Mouse (Mus musculus) spleen, postnatal 4 days (tissue): Measurements from ENCODE around the gene Sh3gl2.

Source experiments
- DNase-seq, 2 experiments: peaks; one replicate each; pipeline ENCODE4 v3.0.0; 2022; ENCODE audit warnings: low spot score in 2 of 2

Gene Sh3gl2

DNA sequence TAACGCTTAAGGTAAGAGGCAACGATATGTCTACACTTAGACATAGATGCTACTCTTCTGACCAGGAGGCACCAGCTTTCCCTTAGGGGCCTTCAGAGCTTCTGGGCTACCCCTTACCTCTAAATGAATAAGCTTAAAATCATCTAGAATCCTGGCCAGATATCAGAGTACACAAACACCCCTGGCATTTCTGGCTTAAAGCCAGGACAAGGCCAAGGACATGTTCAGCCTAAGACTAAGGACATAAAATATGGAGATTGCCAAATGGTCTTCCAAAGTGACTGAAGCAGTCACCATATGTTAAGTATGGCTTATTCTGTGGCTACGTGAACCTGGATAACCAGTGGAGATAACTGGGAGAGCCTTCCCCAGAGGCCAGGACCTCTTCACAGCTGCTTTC, 211.5 kb downstream of the Sh3gl2 start:
- no peak for DNase-seq

DNA sequence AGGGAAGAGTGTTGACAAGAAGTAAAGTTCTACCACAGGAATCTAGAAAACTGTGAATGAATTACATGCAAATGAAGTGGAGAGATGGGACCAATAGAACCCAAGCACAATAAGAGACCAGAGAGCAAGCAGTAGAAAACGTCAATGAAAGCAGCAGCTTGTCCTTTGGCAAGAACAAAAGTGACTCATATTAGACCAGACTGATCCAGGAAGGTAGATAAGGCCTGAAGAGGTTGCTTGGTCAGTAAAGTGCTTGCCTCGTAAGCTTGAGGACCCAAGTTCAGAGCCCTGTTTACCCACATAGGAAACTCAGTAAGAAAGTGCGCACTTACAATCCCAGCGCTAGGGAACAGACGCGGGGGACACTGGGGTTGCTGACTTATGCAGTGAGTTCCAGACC, 215.5 kb downstream of the Sh3gl2 start:
- no peak for DNase-seq

DNA sequence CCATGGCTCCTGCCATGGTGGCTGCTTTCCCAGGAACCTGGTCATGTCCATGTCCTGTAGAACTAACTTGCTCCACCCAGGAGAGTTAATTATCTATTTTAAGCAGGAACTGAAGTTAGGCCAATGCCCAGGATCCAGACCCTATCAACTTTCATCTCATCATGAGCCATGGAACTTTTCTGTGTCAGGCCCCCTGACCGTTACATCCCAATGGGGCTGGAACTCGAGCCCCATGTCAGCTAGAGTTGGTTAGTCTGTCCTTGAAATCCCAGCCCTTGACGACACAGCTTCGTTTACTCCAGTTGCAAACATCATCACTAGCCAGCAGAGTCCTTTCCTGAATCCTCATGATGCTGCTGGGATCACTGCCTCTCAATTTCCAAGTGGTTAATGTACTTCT, 221.3 kb downstream of the Sh3gl2 start:
- DNase-seq = no peak

DNA sequence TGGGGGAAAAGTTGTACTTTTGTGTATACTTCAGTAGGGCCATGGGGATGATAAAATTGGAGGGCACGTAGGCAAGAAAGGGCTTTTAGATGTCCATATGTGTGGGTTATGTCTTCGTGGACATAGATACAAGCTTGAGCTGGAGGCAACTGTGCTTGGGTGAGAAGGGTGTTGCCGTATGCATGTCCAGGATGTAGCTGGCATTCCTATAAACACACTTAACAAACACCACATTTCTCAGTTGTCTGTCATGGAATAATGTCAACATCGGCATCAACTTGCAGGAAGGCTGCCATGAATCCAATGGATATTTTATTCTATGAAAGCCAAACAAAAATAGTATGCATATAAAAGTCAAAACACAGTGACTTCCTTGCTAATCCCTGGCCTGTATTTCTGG, 227.9 kb downstream of the Sh3gl2 start:
- no peak for DNase-seq

DNA sequence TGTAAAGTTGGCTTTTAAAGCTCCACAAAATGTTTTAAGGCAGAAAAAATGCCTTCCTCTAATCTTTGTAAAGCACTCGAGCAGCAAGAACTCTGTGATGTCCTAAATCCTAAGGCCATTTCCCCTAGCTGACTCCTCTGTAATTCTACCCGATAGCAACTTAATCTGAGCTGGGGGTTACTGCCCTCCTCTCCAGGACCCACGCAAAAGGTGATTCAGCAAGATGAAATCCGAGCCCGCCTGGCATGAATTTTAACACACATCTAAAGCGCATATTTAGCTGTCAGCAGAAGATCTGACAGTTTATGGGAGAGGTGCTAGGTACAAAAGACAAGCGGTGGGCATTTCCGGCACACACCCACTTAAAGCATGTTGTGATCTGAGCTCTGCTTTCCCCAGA, 229.8 kb downstream of the Sh3gl2 start:
- DNase-seq = no peak

DNA sequence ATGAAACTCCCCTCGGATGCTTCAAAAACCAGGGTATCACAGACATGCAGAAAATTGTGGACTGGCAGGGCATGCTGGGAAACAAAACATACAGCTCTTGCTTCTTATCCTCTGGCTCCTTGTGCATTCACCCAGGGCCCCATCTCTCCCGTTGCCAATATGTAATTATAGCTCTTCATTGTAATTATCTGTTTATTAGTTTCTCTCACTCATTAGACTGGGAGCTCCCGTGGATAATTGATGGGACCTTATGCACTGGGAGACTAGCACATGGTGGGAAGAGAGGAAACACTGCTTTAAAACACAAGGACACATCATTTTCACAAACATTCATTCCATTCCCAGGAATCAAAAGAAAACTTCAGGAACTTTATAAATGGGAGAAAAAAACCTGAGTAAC, 233.9 kb downstream of the Sh3gl2 start:
- DNase-seq = no peak

DNA sequence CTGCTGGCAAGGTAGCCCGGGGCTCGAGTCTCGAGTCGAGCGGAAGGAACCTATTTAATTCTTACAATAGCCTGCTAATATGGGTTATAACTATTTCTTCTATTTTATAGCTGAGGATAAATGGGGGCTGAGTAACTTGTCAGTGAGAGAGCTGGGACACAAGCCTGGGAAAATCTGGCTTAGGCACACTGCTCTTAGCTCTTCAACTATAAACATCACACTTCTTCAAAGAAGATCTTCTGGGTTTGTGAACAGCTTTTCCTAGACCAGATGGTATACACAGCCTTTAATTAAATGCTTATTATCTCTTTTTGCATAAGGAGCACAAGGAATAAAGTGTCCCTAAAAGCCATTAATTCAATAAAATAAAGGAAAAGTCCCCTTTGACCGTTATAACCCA, 278.7 kb downstream of the Sh3gl2 start:
- DNase-seq = no peak

DNA sequence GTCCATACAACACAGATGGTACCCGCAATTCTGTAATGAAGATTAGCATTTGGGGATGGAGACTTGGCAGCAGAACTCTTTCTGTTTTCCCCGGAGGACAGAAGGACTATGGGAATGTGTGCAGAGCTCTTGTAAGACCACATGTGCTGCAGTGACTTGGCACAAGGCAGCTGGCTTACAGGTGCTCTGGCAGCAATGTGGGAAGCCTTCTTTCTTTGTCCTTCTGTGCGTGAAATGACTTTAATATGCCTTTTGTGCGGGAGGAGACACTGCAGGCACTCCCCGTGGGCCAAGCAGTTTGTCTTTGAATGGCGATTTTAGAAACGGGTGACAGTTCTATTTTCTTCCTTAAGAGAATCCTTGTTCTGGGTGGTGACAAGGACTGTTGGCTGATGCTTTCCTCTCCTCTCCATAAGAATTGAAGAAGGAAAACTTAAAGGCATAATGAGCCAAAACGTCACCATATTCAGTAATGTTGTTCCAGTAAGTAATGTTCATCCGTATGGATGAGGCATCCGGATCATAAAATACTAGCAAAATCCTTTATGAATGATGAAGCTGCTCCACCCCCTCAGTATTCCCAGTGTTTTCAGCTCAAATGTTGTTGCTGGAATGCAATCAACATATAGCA, 281.5 kb downstream of the Sh3gl2 start:
- no peak for DNase-seq

DNA sequence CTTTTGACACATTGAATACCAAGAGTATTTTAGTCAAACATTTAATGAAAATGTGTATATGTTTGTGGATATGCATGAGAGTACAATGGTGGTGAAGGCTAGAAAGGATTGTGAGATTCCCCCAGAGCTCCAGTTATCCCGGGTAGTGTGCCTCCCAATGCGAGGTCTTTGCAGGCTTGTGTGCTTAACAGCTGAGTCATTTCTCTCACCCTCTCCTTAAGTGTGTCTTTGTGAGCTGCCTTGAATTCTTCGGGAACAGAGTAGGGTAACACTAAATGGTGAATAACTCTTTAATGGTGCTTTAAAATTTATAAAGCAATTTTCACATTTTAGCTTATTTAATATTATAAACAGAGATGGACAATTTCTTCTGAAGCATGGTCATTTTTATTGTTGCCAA, 300.8 kb downstream of the Sh3gl2 start:
- no peak for DNase-seq

DNA sequence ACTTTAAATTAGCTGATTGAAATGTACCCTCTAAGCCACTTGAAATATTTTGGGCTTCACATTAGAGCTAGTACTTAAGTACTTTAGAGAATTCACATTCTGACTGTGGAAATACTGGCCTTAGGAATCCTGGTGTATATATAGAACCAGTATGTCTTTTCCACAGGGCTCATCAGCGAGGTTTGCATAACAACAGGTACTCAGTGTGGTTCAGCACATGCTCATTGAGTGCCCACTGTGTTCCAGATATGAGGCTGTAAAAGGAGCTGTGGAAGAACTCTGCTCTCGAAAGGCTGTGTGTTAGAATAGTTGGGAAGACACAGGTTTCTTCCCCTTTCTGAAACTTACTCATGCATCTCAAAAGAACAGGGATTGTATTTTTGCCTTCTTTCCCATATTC, 302.1 kb downstream of the Sh3gl2 start:
- no peak for DNase-seq

DNA sequence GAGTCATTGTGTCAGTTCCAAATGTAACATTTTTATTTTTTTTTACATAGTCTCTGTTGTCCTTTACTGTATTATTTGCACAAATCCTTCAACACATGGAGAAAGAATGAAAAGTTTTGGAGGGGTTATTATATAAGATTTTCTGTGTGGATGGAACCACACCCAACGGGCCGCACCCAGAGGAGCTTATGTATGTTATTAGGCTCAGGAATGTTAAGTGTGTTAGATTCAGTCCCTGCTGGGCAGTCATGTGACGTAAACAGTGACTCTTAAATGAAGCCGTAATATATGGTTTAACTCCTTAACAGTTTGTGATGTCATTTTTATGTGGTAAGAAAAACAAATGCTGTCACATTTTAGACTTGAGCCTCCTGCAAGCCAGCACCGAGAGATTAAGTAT, 302.6 kb downstream of the Sh3gl2 start:
- no peak for DNase-seq

DNA sequence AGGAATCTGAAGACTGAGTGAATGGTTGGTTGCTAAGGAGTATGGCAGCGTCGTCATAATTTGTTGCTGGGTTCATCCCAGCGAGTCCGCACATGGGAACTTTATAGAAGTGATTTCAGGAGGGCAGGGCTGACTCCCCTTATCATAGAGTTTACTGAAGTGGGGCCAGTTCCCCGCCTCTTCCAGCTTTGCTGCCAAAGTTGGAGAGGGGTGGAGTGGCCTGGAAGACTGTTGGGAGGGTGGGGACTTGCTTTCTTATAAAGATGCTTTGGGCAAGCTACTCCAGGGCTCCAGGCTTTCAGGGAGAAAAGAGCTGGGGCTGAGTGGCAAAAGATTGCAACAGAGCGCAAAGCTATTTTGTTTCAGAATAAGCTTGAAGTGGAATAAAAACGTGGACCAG, 308.4 kb downstream of the Sh3gl2 start:
- DNase-seq = no peak

DNA sequence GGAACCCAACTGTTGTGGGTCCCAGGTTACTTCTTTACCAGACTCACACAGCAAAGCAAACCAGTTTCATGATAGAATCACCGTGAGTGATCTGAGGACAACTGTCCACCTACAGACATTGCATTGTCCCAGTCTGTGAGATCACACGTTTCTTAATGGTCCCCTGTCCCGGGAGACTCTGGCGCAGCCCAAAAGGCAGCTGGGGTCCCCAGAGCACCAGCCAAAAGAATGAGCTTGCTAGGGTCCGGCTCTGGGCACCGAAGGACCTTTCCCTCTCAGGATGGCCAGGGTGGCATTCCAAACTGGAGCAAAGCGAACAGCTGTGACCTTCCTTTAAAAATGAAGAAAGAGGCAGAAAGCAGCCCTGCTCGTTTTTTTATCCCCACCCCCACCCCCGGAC, 308.9 kb downstream of the Sh3gl2 start, which contains the start of gene Adamtsl1:
TSS of gene Adamtsl1 (plus strand) at position 381 of the 400 bp plus-strand sequence.
- no peak for DNase-seq

DNA sequence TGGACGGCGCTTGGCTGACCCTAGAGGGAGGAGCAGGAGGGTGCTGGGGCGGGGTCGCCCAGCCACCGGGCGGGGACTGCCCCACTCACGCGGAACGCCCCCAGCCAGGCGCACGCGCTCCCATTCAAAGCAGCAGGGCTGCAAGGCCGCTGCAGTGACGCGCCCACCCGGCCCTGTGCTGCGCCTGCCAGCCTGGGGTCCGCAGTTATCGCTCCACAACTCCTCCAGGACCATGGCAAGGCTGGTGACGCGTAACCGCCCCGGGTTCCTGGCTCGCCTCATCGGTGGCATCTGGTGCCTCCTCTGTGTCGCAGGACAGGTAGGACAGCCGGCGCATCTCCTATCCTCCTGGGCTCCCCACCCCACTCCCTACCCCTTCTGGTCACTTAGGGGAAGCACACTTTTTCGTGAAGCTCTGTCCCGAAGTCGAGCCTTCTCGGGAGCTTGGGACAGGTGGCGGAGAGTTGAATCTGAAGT, 309.3 kb downstream of the Sh3gl2 start:
- DNase-seq = no peak

DNA sequence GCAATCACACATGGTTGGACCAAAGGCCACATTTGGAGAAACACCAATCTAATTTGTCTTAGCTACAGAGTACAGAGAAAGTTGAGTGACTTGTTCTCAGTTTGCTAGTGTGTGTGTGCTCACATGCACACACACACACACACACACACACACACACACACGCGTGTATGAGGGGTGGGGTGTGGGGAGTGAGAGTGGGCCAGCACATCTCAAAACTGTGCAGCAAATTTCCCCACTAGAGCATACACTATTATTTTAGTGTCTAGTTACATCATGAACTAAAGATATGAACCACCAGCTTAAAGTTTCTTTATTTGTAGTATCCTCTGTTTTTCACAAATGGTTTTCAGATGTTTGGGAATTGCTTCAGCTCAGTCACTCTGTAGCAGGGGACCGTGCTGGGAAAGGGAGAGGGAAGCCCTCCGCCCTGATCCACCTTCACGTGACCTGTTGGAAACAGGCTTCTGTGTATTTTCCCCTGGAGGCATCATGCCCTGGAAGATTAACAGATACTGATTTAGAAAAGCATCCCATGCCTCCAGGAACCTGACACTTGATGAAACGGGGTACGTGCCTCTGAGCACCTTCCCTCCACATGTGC, 322.1 kb downstream of the Sh3gl2 start:
- no peak for DNase-seq

DNA sequence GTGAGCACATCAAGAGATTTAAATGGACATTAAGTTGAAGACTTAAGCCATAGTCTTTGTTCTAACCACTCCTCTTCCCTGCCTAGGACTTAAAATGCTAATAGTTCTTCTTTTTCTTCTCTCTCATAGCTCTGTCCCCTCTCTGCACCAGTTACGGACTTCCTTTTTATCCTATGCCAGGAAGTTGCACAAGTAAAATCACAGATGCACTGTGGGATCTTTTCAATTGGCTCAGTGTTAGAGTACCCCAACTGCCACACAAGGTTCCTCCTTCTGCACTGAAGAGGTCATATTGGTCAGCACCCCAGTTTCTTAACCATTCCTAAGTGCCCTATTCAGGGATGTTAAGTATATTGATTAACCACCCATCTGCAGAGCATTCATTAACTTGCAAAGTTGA, 324.9 kb downstream of the Sh3gl2 start:
- no peak for DNase-seq

DNA sequence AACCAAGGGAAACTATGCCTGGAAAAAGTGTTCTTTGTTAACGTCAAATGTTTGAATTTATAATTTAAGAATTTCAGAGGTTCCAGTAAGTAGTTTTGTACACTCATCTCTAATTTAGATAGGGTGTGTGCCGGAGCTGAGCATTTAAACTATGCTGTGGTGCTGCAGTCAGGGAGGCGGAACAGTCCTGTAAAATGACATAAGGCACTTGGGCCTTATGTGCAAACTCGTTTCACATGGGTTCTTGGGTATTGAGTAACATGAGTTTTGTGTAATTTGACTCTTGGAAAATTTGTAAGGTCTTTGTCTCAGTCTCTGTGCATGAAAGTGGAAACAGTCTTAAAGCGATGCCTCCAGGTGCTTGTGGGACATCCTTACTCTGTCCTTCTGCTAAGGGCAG, 334.8 kb downstream of the Sh3gl2 start:
- no peak for DNase-seq

DNA sequence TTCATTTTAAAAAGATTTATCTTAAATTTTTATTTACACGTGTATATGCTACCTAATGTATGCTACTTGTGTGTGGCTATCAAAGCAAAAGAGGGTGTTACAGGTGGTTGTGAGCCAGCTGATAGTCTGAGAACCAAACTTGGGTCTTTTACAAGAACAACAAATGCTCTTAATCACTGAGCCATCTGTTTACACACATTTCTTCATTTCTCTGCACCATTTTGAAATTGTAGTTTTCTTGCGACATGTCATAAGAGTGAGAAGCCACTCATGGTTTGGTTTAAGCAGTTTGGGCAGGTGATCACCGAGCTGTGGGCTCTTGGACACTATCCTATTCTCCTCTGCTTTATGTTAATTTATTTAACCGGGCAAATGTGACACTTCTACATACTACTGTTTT, 338.3 kb downstream of the Sh3gl2 start:
- DNase-seq = no peak

DNA sequence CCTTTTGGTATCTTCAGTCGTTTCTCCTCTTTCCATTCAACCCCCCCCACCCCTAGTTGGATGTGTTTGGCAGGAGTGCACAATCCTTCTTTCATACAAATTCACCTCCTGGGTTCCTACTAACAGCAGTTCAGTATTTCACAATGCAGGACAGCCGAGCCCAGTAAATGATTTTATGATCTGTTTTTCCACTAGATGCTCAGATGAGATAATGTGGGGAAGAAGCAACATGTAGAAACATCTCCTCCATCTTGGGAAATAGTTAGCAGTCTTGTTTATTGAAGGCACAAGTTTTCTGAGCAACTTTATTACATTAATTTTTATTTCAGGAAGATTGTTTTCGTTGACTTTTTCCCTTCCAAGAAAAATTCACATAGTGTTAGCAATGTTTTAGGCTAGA, 349.8 kb downstream of the Sh3gl2 start:
- no peak for DNase-seq

DNA sequence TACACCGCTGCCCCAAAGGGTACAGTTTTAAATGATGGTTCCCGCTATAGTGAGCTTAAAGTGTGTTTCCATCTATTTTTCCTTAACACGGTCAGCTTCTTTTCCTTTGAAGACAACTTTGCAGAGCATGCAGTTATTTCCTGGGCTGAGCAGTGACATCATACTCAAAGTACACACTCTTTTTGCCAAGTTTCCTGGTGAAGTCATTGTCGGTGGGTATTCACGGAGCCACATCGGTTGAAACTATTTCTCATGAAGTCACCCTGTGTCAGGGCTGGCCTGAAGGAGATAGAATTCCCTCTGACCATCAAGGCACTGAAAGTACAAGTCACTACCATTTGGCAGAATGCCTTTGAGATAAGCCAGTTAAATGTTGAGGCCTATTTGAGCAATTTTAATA, 354.8 kb downstream of the Sh3gl2 start:
- DNase-seq = no peak

DNA sequence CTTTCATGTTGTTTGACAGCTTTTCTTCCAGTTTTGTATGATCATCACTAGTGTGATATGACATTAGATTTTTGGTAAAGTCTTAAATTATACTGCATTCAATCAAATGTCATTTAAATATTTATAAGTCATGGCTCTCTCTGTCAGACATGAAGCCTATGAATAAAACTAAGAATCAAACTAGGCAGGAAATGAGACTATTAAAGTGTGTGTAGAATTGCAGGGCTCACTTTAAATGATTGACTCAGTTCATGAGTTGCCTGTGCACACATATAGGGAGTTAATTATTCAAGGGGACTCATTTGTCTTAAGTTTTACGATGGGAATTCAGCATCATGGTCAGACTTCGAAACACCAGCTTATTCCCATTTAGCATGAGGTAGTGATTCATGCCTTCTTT, 380.5 kb downstream of the Sh3gl2 start:
- no peak for DNase-seq

DNA sequence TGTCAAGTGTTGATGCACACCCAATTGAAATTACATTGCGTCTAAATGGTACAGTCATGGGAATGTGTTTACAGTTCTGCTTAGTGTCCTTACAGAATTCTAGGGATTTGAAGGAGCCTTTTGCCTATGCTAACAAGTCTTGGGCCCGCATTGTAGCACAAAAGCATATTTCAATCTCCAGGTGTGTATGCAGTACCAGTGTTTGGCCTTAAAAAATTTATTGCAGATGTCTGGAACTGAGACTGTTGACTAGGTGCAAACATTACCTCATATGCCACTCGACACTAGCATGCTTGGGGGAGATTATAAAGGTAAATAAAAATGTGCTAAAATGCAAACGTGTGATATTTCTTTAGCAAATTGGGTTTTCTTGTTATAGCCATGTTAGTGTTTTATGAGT, 384.0 kb downstream of the Sh3gl2 start:
- no peak for DNase-seq

DNA sequence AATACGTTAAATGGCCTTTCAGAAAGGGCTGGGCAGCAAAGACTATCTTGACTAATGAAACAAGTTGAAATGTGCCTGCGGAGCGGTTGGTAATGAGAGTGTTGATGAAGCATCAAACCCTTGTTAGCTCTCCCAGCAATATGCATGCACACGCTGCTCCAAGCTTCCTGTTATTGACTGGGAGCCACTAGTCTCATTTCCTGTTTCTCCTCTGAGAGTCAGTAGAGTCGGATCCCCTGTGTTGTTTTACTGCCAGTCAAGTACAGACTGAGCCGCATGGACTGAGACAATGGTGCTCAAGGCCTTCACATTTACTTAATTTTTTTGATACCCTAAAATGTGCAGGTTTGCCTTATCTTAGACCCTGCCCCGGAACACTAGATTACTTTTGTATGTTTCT, 386.1 kb downstream of the Sh3gl2 start:
- DNase-seq = no peak

DNA sequence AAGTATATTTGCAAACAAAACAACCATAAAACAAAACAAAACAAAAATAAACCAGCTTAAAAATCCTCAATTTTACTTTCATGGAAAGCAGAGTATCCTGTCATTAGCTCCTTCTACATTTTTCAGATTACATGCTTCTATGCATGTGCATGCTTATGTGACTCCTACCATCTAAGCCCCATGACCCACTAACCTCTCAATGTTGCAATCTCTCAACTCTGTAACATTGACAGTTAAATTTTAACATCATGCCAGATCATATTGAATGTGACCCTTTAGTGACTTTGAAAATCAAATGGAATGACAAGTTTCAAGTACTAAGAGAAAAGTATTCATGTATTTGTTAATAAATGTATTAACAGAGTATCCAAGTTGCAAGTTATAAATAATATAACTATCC, 389.2 kb downstream of the Sh3gl2 start:
- DNase-seq = no peak
